Mouse (Mus musculus): ENCODE measurements around the gene Csf1. TPM values are rescaled to one million over a fixed set of nuclear protein-coding genes. Genes with fewer than 3 reads are reported as not detected.

Gene Csf1
- total and polyA plus RNA-seq, 3 experiments: 30.0 to 41.7 (median 32.9) TPM

DNA sequence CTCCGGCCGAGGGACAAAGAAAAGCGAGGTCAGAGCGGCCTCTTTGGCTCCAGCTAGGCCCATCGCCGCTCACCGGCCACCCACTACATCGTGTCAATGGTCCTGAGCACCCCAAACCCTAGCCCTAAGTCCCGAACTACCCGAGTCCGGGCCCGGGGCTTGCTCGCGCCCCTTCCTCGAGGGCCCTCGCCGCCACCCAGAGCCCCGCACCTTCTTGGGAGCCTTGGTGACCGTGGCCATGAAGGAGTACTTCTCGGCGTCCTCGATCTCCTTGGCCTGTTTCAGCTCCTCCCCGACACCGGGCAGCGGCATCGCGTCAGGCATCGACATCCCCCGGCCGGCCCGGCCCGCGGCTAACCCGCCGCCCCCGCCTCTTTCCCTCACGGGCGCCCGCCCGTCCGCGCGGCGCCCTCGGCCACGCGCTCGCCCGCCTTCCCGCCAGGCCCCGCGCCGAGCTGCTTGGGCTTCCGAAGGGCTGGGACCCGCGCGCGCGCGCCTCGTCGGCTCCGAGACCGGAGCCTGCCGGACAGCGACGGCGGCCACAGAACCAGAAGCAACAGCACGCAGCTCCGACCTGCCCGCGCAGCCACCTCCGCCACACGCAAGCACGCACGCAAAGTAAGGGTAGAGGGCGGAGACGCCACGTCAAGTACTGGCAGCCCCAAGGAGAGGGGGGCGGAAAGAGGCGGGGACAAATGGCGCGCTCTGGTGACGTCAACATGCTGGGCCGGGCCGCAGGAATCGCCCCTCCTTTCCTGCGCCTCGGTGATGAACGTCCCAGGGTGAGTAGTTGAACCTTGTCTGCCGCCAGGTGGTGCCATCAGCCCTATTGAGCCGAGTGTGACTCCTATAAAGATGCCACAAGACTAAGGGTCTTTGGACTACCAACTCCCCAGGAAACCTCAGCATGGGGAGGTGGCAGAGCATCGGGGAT lies 64.1 kb downstream of the Csf1 start, which contains the start of gene Ahcyl1:
Gene Ahcyl1, minus strand, starts transcription at position 613 of the 934 bp plus-strand sequence.
- under 1% methylated on average over 86 of the region's 93 CpGs for WGBS

GRCm38 (mm10) chr3:107695219-107695947 lies 64.9 kb downstream of the Csf1 start:
- TF ChIP-seq EP300 (IDR thresholded peaks at IDR 0.05; ENCODE audit: insufficient read depth, low read depth, low read length) (no peak), CTCF (IDR thresholded peaks at IDR 0.05) (no peak), POLR2A (IDR thresholded peaks at IDR 0.05; ENCODE audit: insufficient read depth, low read depth, low read length) (no peak)
- intact Hi-C loops (cut with DNase I): loop anchor here (5.0 kb wide), 2 partner anchors 367 to 452 kb away; partner anchors contain the start of gene Gnai3
- no peak for DNase-seq
- Histone ChIP-seq H3K27ac (peak overlapping the region; percentile 86), H3K79me2 (replicated peaks; ENCODE audit: control insufficient read depth, insufficient read depth, low read length) (peaks cover 5% of the 10 kb centered on the region), H3K36me3 (ENCODE audit: control insufficient read depth, insufficient read depth, low read length) (peaks cover 25% of the 10 kb centered on the region), H3K4me1 (ENCODE audit: control insufficient read depth, insufficient read depth, low read length) (peaks cover 12% of the 10 kb centered on the region), H3K27me3 (ENCODE audit: control insufficient read depth, insufficient read depth, low read length) (0 out of 2 replicates have a peak, but pooled peaks cover 2% of the 10 kb centered on the region), H3K9ac (ENCODE audit: low read depth, low read length) (peak overlapping the region; percentile 78), H3K4me3 (peak overlapping the region; percentile 85)
- 3% methylated on average over 16 of the region's 16 CpGs for WGBS

More for the DNA sequence above, 64.1 kb downstream of the Csf1 start, which contains the start of gene Ahcyl1:
- Histone ChIP-seq H3K9ac (ENCODE audit: low read depth, low read length) (peak within 1 kb of the TSS; percentile 78), H3K79me2 (replicated peaks; ENCODE audit: control insufficient read depth, insufficient read depth, low read length) (peaks cover 3% of the 10 kb centered on the region), H3K36me3 (ENCODE audit: control insufficient read depth, insufficient read depth, low read length) (peaks cover 17% of the 10 kb centered on the region), H3K27me3 (ENCODE audit: control insufficient read depth, insufficient read depth, low read length) (no peaks in the 10 kb centered on the region), H3K4me1 (ENCODE audit: control insufficient read depth, insufficient read depth, low read length) (peaks cover 6% of the 10 kb centered on the region), H3K27ac (peak within 1 kb of the TSS; percentile 86), H3K4me3 (peak within 1 kb of the TSS; percentile 85)
- TF ChIP-seq POLR2A (IDR thresholded peaks at IDR 0.05; ENCODE audit: insufficient read depth, low read depth, low read length) (peak; percentile 76), EP300 (IDR thresholded peaks at IDR 0.05; ENCODE audit: insufficient read depth, low read depth, low read length) (peak; percentile 99), CTCF (IDR thresholded peaks at IDR 0.05) (peak; percentile 95)
- intact Hi-C loops (cut with DNase I): loop anchor here (1.0 to 5.0 kb wide), 4 partner anchors 59 to 451 kb away; partner anchors contain the start of gene Gnai3
- DNase-seq: peak; percentile 99

DNA sequence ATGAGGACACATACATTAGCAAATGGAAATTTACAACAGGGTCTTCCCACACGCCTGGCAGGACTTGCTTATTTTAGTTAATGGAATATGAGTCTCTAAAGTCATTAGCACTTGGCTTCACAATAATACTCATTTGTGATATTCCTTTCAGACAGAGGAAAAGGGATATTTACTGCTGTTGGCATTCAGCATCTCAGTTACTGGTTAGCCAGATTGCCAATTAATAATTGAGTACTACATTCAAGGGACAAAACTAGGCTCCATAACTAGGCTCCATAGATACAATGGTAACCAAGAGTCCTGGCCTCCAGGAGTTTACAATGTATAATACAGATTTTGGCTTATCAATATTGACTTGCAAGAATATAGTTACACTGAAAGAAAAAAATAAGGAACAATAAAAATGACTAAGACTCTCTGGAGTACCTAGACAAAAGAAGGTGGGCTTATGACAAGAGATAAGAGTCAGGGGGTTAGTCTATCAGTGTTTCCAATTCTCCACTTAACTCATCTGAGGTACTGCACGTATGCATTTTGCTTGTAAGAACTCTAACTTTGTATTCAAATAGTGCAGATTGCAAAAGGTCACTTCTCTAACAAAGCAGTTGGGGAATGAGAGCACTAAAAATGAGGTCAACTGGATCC lies 65.9 kb downstream of the Csf1 start:
- DNase-seq: no peak
- Histone ChIP-seq H3K79me2 (replicated peaks; ENCODE audit: control insufficient read depth, insufficient read depth, low read length) (peaks cover 5% of the 10 kb centered on the region), H3K9ac (ENCODE audit: low read depth, low read length) (no peak overlapping the region), H3K4me3 (no peak overlapping the region), H3K36me3 (ENCODE audit: control insufficient read depth, insufficient read depth, low read length) (peaks cover 35% of the 10 kb centered on the region), H3K4me1 (ENCODE audit: control insufficient read depth, insufficient read depth, low read length) (peaks cover 15% of the 10 kb centered on the region), H3K27ac (no peak overlapping the region), H3K27me3 (ENCODE audit: control insufficient read depth, insufficient read depth, low read length) (0 out of 2 replicates have a peak, but pooled peaks cover 2% of the 10 kb centered on the region)
- intact Hi-C loops (cut with DNase I): no loop called here
- TF ChIP-seq POLR2A (IDR thresholded peaks at IDR 0.05; ENCODE audit: insufficient read depth, low read depth, low read length): no peak
- no peak for TF ChIP-seq CTCF (IDR thresholded peaks at IDR 0.05)
- no peak for TF ChIP-seq EP300 (IDR thresholded peaks at IDR 0.05; ENCODE audit: insufficient read depth, low read depth, low read length)
- WGBS: 57% methylated on average over 2 of the region's 2 CpGs

Other genes with a start within 250 kb of the Csf1 start
- gene Slc6a17, start 242.5 kb downstream of the Csf1 start, total RNA-seq (2021): 1 to 10 TPM; 2.1 to 2.8 TPM
- 2.3 and 3.9 TPM in 2 replicates for gene Slc6a17, start 242.5 kb downstream of the Csf1 start, polyA plus RNA-seq (2012; rRNA removed)
- gene Ubl4b, start 205.4 kb downstream of the Csf1 start, total RNA-seq (2021): not detected
- gene Ubl4b, start 205.4 kb downstream of the Csf1 start, polyA plus RNA-seq (2012; rRNA removed): 0.12 TPM in 1 of 2 replicates, not detected in the other
- gene Alx3, start 165.4 kb downstream of the Csf1 start, total RNA-seq (2021): not detected
- not detected in 2 replicates for gene Alx3, start 165.4 kb downstream of the Csf1 start, polyA plus RNA-seq (2012; rRNA removed)
- gene Gm10961, start 129.1 kb downstream of the Csf1 start, total RNA-seq (2021): not detected
- gene Gm10961, start 129.1 kb downstream of the Csf1 start, polyA plus RNA-seq (2012; rRNA removed): not detected in 2 replicates
- 10 to 100 TPM; 19.9 to 21.2 TPM for gene Strip1, start 128.8 kb downstream of the Csf1 start, total RNA-seq (2021)
- gene Strip1, start 128.8 kb downstream of the Csf1 start, polyA plus RNA-seq (2012; rRNA removed): 35.1 and 46.6 TPM in 2 replicates
- 10 to 100 TPM; 76.5 to 82.3 TPM for gene Ahcyl1, start 63.9 kb downstream of the Csf1 start, total RNA-seq (2021)
- gene Ahcyl1, start 63.9 kb downstream of the Csf1 start, polyA plus RNA-seq (2012; rRNA removed): 50.9 and 94.6 TPM in 2 replicates
- gene Eps8l3, start 116.8 kb upstream of the Csf1 start, total RNA-seq (2021): not detected
- not detected in 2 replicates for gene Eps8l3, start 116.8 kb upstream of the Csf1 start, polyA plus RNA-seq (2012; rRNA removed)
- gene Gstm5, start 135.4 kb upstream of the Csf1 start, total RNA-seq (2021): 10 to 100 TPM; 45.7 to 53.4 TPM
- 59.5 and 104 TPM in 2 replicates for gene Gstm5, start 135.4 kb upstream of the Csf1 start, polyA plus RNA-seq (2012; rRNA removed)
- 10 to 100 TPM; 80.5 to 95.0 TPM for gene Gstm7, start 171.3 kb upstream of the Csf1 start, total RNA-seq (2021)
- 70.4 and 119 TPM in 2 replicates for gene Gstm7, start 171.3 kb upstream of the Csf1 start, polyA plus RNA-seq (2012; rRNA removed)
- 1 to 10 TPM; 3.0 to 3.7 TPM for gene Gstm6, start 183.3 kb upstream of the Csf1 start, total RNA-seq (2021)
- gene Gstm6, start 183.3 kb upstream of the Csf1 start, polyA plus RNA-seq (2012; rRNA removed): 3.7 and 4.6 TPM in 2 replicates
- not detected for gene Gstm3, start 208.8 kb upstream of the Csf1 start, total RNA-seq (2021)
- 0.08 TPM in 1 of 2 replicates, not detected in the other for gene Gstm3, start 208.8 kb upstream of the Csf1 start, polyA plus RNA-seq (2012; rRNA removed)
- 100 to 1,000 TPM; 214 to 222 TPM for gene Gstm2, start 226.0 kb upstream of the Csf1 start, total RNA-seq (2021)
- gene Gstm2, start 226.0 kb upstream of the Csf1 start, polyA plus RNA-seq (2012; rRNA removed): 169 and 280 TPM in 2 replicates